Mouse (Mus musculus) testis, adult 2 months (tissue): Measurements from ENCODE around the gene Rmnd5b.

ENCODE experiments used
- CTCF ChIP-seq: fragments of 200-500 bp; IDR thresholded peaks from 2 replicates; pipeline ENCODE4 v1.5.1; 2012; ENCODE audit warnings: low read depth, mild to moderate bottlenecking, inconsistent platforms, low read length, moderate library complexity; ENCODE audit not compliant: control insufficient read depth, insufficient read depth, insufficient replicate concordance
- POLR2A ChIP-seq: fragments of 200-500 bp; IDR thresholded peaks from 2 replicates; pipeline ENCODE4 v1.6.1; 2012; ENCODE audit warnings: low read depth, mild to moderate bottlenecking, inconsistent platforms, low read length, moderate library complexity; ENCODE audit not compliant: control insufficient read depth

- TF ChIP-seq POLR2A (peak; percentile 100), CTCF (no peak)
These were observed 29.1 kb downstream of the Rmnd5b start, which contains the start of gene Hnrnpab for GRCm38 (mm10) chr11:51606447-51607095.
